Mouse (Mus musculus): ENCODE data around the gene Bcas3. TPM values are rescaled to one million over a fixed set of nuclear protein-coding genes. Genes with fewer than 3 reads are reported as not detected.

Bcas3 gene
- polyA plus RNA-seq, 1 experiment from 2014 or later, result 26.0 TPM

DNA sequence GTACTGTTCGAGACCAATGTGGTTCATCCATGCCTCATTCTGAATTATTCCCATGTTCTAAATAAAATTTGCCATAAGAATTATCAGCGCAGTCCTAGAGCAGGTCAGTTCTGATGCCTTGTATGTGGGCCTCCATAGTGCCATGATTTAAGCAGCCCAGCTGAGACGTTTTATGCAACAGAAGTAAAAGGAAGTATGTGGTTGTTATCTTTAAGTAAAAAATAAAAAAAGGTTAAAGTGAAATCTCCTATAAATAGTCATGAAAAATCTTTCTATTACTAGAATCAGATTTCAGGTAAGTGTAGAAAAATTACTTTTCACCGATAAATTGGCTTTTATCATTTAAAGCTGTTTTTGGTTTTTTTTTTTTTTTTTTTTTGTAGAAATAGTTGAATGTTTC, 290.1 kb downstream of the Bcas3 start:
- WGBS, result 82% methylated on average over 4 of the region's 4 CpGs
- DNase-seq (ENCODE audit: low spot score) (no peak), ATAC-seq (no peak)
- Histone ChIP-seq H3K27me3 (replicated peaks; ENCODE audit: insufficient read depth, low read length) (no peaks in the 10 kb centered on the region), H3K4me1 (ENCODE audit: insufficient read depth, low read depth, low read length) (no peaks in the 10 kb centered on the region; the same call in 1 of the 2 replicates), H3K9ac (replicated peaks; ENCODE audit: low read depth) (no peak overlapping the region), H3K4me2 (replicated peaks; ENCODE audit: low read depth, low read length) (no peak overlapping the region), H3K9me3 (ENCODE audit: low read length) (no peaks in the 10 kb centered on the region), H3K36me3 (ENCODE audit: insufficient read depth, low read length) (no peaks in the 10 kb centered on the region), H3K27ac (ENCODE audit: low read length) (peak overlapping the region; percentile 28; the same call in 1 of the 2 replicates), H3K4me3 (ENCODE audit: low read depth, low read length) (no peak overlapping the region)
- no peak for TF ChIP-seq EP300 (IDR thresholded peaks at IDR 0.05)
- no peak for TF ChIP-seq CTCF (IDR thresholded peaks at IDR 0.05)

DNA sequence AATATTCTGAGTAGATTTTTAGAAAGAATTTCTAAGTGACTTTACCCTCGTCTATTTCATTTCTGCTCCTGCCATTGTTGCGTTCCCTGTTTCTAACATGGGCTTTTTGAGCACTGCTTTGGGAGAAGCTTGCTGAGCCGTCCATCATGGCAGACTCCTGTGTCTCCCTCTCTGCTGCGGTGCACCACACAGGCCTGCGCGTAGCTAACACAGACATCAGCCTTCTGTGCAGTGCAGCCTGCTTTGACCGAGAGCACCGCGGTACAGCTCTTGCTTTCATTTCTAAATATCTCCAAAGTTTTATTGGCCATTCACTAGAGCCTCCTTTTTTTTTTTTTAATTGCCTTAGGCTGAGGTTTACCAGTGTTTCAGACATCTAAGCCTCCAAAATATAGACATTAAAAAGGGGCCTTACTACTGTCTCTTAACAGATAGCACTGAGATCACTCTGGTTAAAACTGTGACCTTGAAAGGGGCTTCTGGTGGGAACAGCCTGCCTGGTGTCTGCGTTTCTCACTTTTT, 290.6 kb downstream of the Bcas3 start:
- Histone ChIP-seq H3K4me1 (ENCODE audit: insufficient read depth, low read depth, low read length) (no peaks in the 10 kb centered on the region; the same call in 1 of the 2 replicates), H3K27me3 (replicated peaks; ENCODE audit: insufficient read depth, low read length) (no peaks in the 10 kb centered on the region), H3K36me3 (ENCODE audit: insufficient read depth, low read length) (no peaks in the 10 kb centered on the region), H3K4me2 (replicated peaks; ENCODE audit: low read depth, low read length) (no peak overlapping the region), H3K4me3 (ENCODE audit: low read depth, low read length) (no peak overlapping the region), H3K9me3 (ENCODE audit: low read length) (no peaks in the 10 kb centered on the region), H3K27ac (ENCODE audit: low read length) (peak overlapping the region; percentile 69), H3K9ac (replicated peaks; ENCODE audit: low read depth) (no peak overlapping the region)
- 61% methylated on average over 10 of the region's 10 CpGs for WGBS
- ATAC-seq (no peak), DNase-seq (ENCODE audit: low spot score) (no peak)
- no peak for TF ChIP-seq EP300 (IDR thresholded peaks at IDR 0.05)
- TF ChIP-seq CTCF (IDR thresholded peaks at IDR 0.05), result no peak

DNA sequence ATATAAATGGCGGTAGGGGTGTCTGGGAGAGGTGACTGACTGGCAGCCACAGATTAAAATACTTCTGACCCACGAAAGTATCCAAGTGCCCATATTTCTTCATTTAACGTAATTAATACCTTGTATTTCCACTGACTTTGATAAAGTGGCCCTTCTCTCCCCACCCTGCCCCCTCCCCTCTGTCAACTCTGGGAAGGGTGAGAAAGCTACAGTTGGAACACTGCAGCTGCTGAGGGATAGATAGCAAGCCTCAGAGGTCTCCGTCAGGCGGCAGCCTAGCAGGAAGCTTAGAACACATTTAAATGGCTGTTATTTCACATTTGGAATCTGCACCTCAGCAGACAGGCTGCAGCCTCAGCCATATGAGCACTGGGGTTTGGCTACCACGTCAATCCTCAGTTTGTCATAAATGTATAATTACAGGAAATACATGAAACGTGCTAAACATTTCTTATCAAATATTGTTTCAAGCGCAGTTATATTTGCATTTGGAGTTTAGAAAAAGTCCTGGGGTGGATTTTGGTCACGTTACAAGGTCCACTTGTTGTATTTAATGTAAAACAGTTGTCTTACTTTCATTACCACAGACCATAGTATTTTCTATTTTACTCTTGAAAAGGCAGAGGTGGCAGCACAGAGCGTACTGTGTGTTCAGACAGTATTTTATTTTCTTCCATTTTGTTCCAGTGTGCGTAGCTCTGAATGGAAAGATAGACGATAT, 291.2 kb downstream of the Bcas3 start:
- H3K27ac ChIP-seq (ENCODE audit: low read length), result peak overlapping the region; percentile 69
- no peak overlapping the region for H3K4me2 ChIP-seq (replicated peaks; ENCODE audit: low read depth, low read length)
- 38% methylated on average over 12 of the region's 12 CpGs for WGBS
- no peak for TF ChIP-seq EP300 (IDR thresholded peaks at IDR 0.05)
- TF ChIP-seq CTCF (IDR thresholded peaks at IDR 0.05), result peak; percentile 24; the same call in 1 of the 2 replicates
- no peak overlapping the region for H3K9ac ChIP-seq (replicated peaks; ENCODE audit: low read depth)
- ATAC-seq (peak; percentile 60), DNase-seq (ENCODE audit: low spot score) (no peak)
- H3K36me3 ChIP-seq (ENCODE audit: insufficient read depth, low read length), result no peaks in the 10 kb centered on the region
- H3K4me3 ChIP-seq (ENCODE audit: low read depth, low read length), result no peak overlapping the region
- H3K4me1 ChIP-seq (ENCODE audit: insufficient read depth, low read depth, low read length), result no peaks in the 10 kb centered on the region
- H3K27me3 ChIP-seq (replicated peaks; ENCODE audit: insufficient read depth, low read length), result no peaks in the 10 kb centered on the region
- H3K9me3 ChIP-seq (ENCODE audit: low read length), result no peaks in the 10 kb centered on the region

DNA sequence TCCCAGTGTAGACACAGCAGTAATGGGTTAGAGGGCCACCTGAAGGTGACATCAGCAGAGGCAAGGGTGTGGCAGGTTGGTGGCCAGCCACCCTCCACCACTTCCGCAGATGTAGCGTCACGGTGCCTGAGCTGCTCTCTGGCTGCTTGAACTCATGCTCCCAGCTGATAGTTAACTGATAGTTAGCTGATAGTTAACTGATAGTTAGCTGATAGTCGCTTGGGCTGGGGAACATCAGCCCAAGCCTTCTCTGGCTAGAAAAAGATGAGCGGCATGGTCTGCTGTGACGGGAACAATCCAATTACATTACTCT, 291.7 kb downstream of the Bcas3 start:
- WGBS, result 74% methylated on average over 6 of the region's 6 CpGs
- Histone ChIP-seq H3K9ac (replicated peaks; ENCODE audit: low read depth) (no peak overlapping the region), H3K27ac (ENCODE audit: low read length) (peak overlapping the region; percentile 26), H3K27me3 (replicated peaks; ENCODE audit: insufficient read depth, low read length) (no peaks in the 10 kb centered on the region), H3K9me3 (ENCODE audit: low read length) (no peaks in the 10 kb centered on the region), H3K4me2 (replicated peaks; ENCODE audit: low read depth, low read length) (no peak overlapping the region), H3K4me1 (ENCODE audit: insufficient read depth, low read depth, low read length) (no peaks in the 10 kb centered on the region), H3K4me3 (ENCODE audit: low read depth, low read length) (no peak overlapping the region), H3K36me3 (ENCODE audit: insufficient read depth, low read length) (no peaks in the 10 kb centered on the region)
- no peak for DNase-seq (ENCODE audit: low spot score)
- ATAC-seq, result no peak
- no peak for TF ChIP-seq EP300 (IDR thresholded peaks at IDR 0.05)
- TF ChIP-seq CTCF (IDR thresholded peaks at IDR 0.05), result no peak

DNA sequence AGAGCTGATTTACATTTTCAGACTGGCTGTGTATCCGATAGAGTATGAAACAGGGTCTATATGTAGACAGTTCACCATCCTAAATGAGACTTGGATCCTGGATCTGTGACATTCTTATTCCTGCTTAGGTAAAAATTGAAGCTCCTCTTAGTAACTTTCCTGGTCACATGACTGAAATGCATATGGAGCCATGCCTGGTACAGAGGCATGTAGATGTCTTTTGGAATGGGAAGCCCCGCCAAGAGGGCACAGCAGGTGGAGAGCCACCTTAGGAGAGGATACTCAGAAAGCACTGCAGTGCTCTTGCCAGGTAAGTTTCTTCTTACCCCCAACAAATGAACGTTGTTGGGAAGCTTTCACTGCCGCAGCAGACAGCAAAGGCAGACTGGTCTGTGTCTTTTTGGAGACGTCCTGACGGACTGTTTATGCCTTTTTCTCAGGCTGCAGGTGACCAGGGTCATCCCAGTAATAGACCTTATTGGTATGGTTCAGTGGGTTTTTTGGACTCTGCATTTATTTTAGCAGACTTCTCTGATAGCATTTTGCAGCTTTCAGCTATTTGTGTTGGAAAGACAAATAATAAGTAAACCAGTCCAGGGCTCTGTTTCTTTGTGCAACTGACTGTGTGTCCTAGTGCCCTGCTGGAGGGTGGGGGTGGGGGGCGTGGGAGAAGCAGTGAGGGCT, 292.3 kb downstream of the Bcas3 start:
- H3K27ac ChIP-seq (ENCODE audit: low read length), result no peak overlapping the region
- TF ChIP-seq EP300 (IDR thresholded peaks at IDR 0.05) (no peak), CTCF (IDR thresholded peaks at IDR 0.05) (no peak)
- H3K4me2 ChIP-seq (replicated peaks; ENCODE audit: low read depth, low read length), result no peak overlapping the region
- H3K4me3 ChIP-seq (ENCODE audit: low read depth, low read length), result no peak overlapping the region
- ATAC-seq, result no peak
- H3K4me1 ChIP-seq (ENCODE audit: insufficient read depth, low read depth, low read length), result no peaks in the 10 kb centered on the region
- no peaks in the 10 kb centered on the region for H3K27me3 ChIP-seq (replicated peaks; ENCODE audit: insufficient read depth, low read length)
- H3K36me3 ChIP-seq (ENCODE audit: insufficient read depth, low read length), result no peaks in the 10 kb centered on the region
- no peak for DNase-seq (ENCODE audit: low spot score)
- no peaks in the 10 kb centered on the region for H3K9me3 ChIP-seq (ENCODE audit: low read length)
- no peak overlapping the region for H3K9ac ChIP-seq (replicated peaks; ENCODE audit: low read depth)
- 72% methylated on average over 7 of the region's 7 CpGs for WGBS

DNA sequence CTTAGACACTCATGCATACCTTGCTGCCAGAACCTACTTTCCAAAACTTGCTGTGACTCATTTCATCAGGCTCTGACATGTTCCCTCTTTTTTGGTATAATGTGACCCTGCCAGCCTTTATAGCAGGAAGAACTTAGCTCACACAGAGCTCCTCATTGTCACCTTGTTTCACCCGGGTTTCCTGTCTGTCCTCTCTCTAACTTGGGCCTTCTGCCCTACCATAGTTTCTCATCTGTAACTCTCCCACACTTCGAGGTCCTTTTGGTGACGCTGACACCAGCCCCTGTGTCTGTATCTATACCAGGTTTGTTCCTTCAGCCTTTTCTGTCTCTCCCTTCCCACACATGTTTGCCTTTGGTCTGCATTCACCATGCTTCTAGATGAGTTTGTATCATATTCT, 295.9 kb downstream of the Bcas3 start:
- H3K36me3 ChIP-seq (ENCODE audit: insufficient read depth, low read length), result no peaks in the 10 kb centered on the region
- TF ChIP-seq EP300 (IDR thresholded peaks at IDR 0.05) (no peak), CTCF (IDR thresholded peaks at IDR 0.05) (no peak)
- H3K27ac ChIP-seq (ENCODE audit: low read length), result no peak overlapping the region

More for the DNA sequence above, 295.9 kb downstream of the Bcas3 start:
- WGBS, result 45% methylated on average over 3 of the region's 3 CpGs
- Histone ChIP-seq H3K9me3 (ENCODE audit: low read length) (no peaks in the 10 kb centered on the region), H3K4me1 (ENCODE audit: insufficient read depth, low read depth, low read length) (no peaks in the 10 kb centered on the region), H3K4me2 (replicated peaks; ENCODE audit: low read depth, low read length) (no peak overlapping the region), H3K9ac (replicated peaks; ENCODE audit: low read depth) (no peak overlapping the region), H3K27me3 (replicated peaks; ENCODE audit: insufficient read depth, low read length) (no peaks in the 10 kb centered on the region), H3K4me3 (ENCODE audit: low read depth, low read length) (no peak overlapping the region)
- ATAC-seq (no peak), DNase-seq (ENCODE audit: low spot score) (no peak)
